Comparison of ENCODE assay signal across 8 mouse cellular contexts in the genomic region with DNA sequence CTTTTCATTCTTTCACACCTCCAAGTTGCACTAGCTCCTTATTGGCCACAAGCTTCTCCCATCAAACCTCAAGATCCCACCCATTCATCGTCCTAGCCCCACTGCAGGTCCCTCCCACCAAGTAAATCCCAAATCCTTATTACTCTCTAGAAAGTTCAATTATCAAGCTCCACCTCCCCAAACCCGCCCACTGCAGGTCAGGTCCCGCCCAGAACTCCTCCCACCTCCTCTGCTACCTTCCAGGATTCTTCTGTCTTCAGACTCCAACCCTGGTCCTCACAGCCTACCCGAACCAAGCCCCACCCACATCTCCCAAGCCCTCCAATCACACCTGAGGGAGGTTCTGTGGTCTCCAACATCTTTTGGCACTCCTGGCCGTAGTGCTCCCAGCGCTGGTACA. TPM values are rescaled to one million over a fixed set of nuclear protein-coding genes. Genes with fewer than 3 reads are reported as not detected.
A peak's percentile ranks its signal among the peaks of the same experiment; 100 is the strongest.
DNase-seq lines count a peak whose midpoint lies in the region; ATAC-seq lines count a peak whose summit lies in the region.

No protein-coding gene starts in this region.

- H3K4me1 ChIP-seq in embryonic facial prominence, embryonic 12.5 days, result peaks cover 18% of the 10 kb centered on the region
- H3K4me1 ChIP-seq in kidney, embryonic 16.5 days (ENCODE audit: insufficient read depth, low read length), result peaks cover 26% of the 10 kb centered on the region
- peaks cover 35% of the 10 kb centered on the region for H3K4me1 ChIP-seq in midbrain, embryonic 12.5 days

- no peaks in the 10 kb centered on the region for H3K9me3 ChIP-seq in embryonic facial prominence, embryonic 12.5 days
- H3K9me3 ChIP-seq in kidney, embryonic 16.5 days (ENCODE audit: low read length), result peaks cover 4% of the 10 kb centered on the region; the same call in 1 of the 2 replicates
- no peaks in the 10 kb centered on the region for H3K9me3 ChIP-seq in midbrain, embryonic 12.5 days

- H3K27ac ChIP-seq in embryonic facial prominence, embryonic 12.5 days, result no peak overlapping the region
- no peak overlapping the region for H3K27ac ChIP-seq in kidney, embryonic 16.5 days (ENCODE audit: low read length)
- no peak overlapping the region for H3K27ac ChIP-seq in midbrain, embryonic 12.5 days (replicated peaks)

- peak overlapping the region; percentile 36 for H3K4me2 ChIP-seq in embryonic facial prominence, embryonic 12.5 days (replicated peaks)
- H3K4me2 ChIP-seq in kidney, embryonic 16.5 days (replicated peaks; ENCODE audit: low read depth, low read length), result peak overlapping the region; percentile 28
- 0 out of 2 replicates have a peak overlapping the region, but pooled peaks have one; percentile 19 for H3K4me2 ChIP-seq in midbrain, embryonic 12.5 days (replicated peaks)

- H3K4me3 ChIP-seq in embryonic facial prominence, embryonic 12.5 days, result no peak overlapping the region
- H3K4me3 ChIP-seq in kidney, embryonic 16.5 days (ENCODE audit: low read length), result peak overlapping the region; percentile 8; the same call in 1 of the 2 replicates
- H3K4me3 ChIP-seq in midbrain, embryonic 12.5 days, result no peak overlapping the region

- peaks cover 40% of the 10 kb centered on the region for H3K27me3 ChIP-seq in embryonic facial prominence, embryonic 12.5 days
- peaks cover 10% of the 10 kb centered on the region; the same call in 1 of the 2 replicates for H3K27me3 ChIP-seq in kidney, embryonic 16.5 days (ENCODE audit: insufficient read depth, low read length)
- peaks cover 74% of the 10 kb centered on the region for H3K27me3 ChIP-seq in midbrain, embryonic 12.5 days

- intact Hi-C loops in left cerebral cortex, postnatal 4 days (cut with DNase I), result no loop called here

- 2% methylated on average over 6 of the region's 6 CpGs for WGBS in embryonic facial prominence, embryonic 12.5 days
- 0% methylated on average over 6 of the region's 6 CpGs for WGBS in kidney, embryonic 16.5 days
- WGBS in midbrain, embryonic 12.5 days, result 1% methylated on average over 6 of the region's 6 CpGs

- H3K9ac ChIP-seq in embryonic facial prominence, embryonic 12.5 days, result no peak overlapping the region
- no peak overlapping the region for H3K9ac ChIP-seq in kidney, embryonic 16.5 days (replicated peaks; ENCODE audit: low read length)
- H3K9ac ChIP-seq in midbrain, embryonic 12.5 days (replicated peaks), result no peak overlapping the region

- ATAC-seq in CD4-positive, CD25-positive, alpha-beta regulatory T cell, adult 4 months, result no peak
- peak; percentile 44; the same call in 1 of the 2 replicates for ATAC-seq in embryonic facial prominence, embryonic 12.5 days (ENCODE audit: insufficient number of reproducible peaks, insufficient read depth, low FRiP score, low TSS enrichment)
- ATAC-seq in kidney, embryonic 16.5 days (ENCODE audit: low FRiP score, low TSS enrichment), result peak; percentile 79
- ATAC-seq in midbrain, embryonic 12.5 days (ENCODE audit: low FRiP score, low read depth), result no peak

- peak; percentile 36 for DNase-seq in CD4-positive, CD25-positive, alpha-beta regulatory T cell, adult 2 months (ENCODE audit: low read depth, low spot score)
- DNase-seq in retina, embryonic 14.5 days (ENCODE audit: low spot score), result no peak
- DNase-seq in left cerebral cortex, postnatal 4 days, result no peak
- no peak for DNase-seq in frontal cortex, postnatal 14 days (ENCODE audit: low spot score in 2 of 2)

- H3K36me3 ChIP-seq in embryonic facial prominence, embryonic 12.5 days, result no peaks in the 10 kb centered on the region
- H3K36me3 ChIP-seq in kidney, embryonic 16.5 days (ENCODE audit: insufficient read depth, low read length), result no peaks in the 10 kb centered on the region
- H3K36me3 ChIP-seq in midbrain, embryonic 12.5 days, result no peaks in the 10 kb centered on the region

RNA-seq across cellular contexts. Expression of a gene that starts 1.7 kb away (rescaled TPM):
- not detected for polyA plus RNA-seq in CD4-positive, CD25-positive, alpha-beta regulatory T cell, adult 4 months (2017; shearing (Covaris generic))
- polyA plus RNA-seq in embryonic facial prominence, embryonic 12.5 days (2016; fragmentation: Nextera tagmentation; extraction: Ambion mirVana), result 0.54 and 0.84 TPM in 2 replicates
- polyA plus RNA-seq in kidney, embryonic 16.5 days (2015; fragmentation: Nextera tagmentation; extraction: Ambion mirVana), result 0.37 and 0.60 TPM in 2 replicates
- polyA plus RNA-seq in midbrain, embryonic 12.5 days (2016; fragmentation: Nextera tagmentation; extraction: Ambion mirVana), result 2.1 and 3.4 TPM in 2 replicates
- total RNA-seq in left cerebral cortex, postnatal 4 days (2021), result 10 to 100 TPM; 22.7 to 25.8 TPM

RNA-seq across cellular contexts. Expression of a gene that starts 12.0 kb away (rescaled TPM):
- 10 to 100 TPM in 1 of 2 experiments, 1 to 10 TPM in 1; 10.0 to 30.1 TPM for polyA plus RNA-seq in CD4-positive, CD25-positive, alpha-beta regulatory T cell, adult 4 months (2017; shearing (Covaris generic))
- 4.5 and 4.9 TPM in 2 replicates for polyA plus RNA-seq in embryonic facial prominence, embryonic 12.5 days (2016; fragmentation: Nextera tagmentation; extraction: Ambion mirVana)
- polyA plus RNA-seq in kidney, embryonic 16.5 days (2015; fragmentation: Nextera tagmentation; extraction: Ambion mirVana), result 12.0 and 14.5 TPM in 2 replicates
- polyA plus RNA-seq in midbrain, embryonic 12.5 days (2016; fragmentation: Nextera tagmentation; extraction: Ambion mirVana), result 5.4 and 6.0 TPM in 2 replicates
- total RNA-seq in left cerebral cortex, postnatal 4 days (2021), result 100 to 1,000 TPM; 102 to 106 TPM

RNA-seq across cellular contexts. Expression of a gene that starts 14.7 kb away (rescaled TPM):
- polyA plus RNA-seq in CD4-positive, CD25-positive, alpha-beta regulatory T cell, adult 4 months (2017; shearing (Covaris generic)), result 10 to 100 TPM; 63.0 to 77.3 TPM
- 149 and 166 TPM in 2 replicates for polyA plus RNA-seq in embryonic facial prominence, embryonic 12.5 days (2016; fragmentation: Nextera tagmentation; extraction: Ambion mirVana)
- polyA plus RNA-seq in kidney, embryonic 16.5 days (2015; fragmentation: Nextera tagmentation; extraction: Ambion mirVana), result 137 and 141 TPM in 2 replicates
- 136 and 139 TPM in 2 replicates for polyA plus RNA-seq in midbrain, embryonic 12.5 days (2016; fragmentation: Nextera tagmentation; extraction: Ambion mirVana)
- 100 to 1,000 TPM; 126 to 130 TPM for total RNA-seq in left cerebral cortex, postnatal 4 days (2021)

RNA-seq across cellular contexts. Expression of a gene that starts 15.1 kb away (rescaled TPM):
- 10 to 100 TPM in 1 of 2 experiments, 1 to 10 TPM in 1; 9.1 to 17.8 TPM for polyA plus RNA-seq in CD4-positive, CD25-positive, alpha-beta regulatory T cell, adult 4 months (2017; shearing (Covaris generic))
- 16.7 and 17.4 TPM in 2 replicates for polyA plus RNA-seq in embryonic facial prominence, embryonic 12.5 days (2016; fragmentation: Nextera tagmentation; extraction: Ambion mirVana)
- polyA plus RNA-seq in kidney, embryonic 16.5 days (2015; fragmentation: Nextera tagmentation; extraction: Ambion mirVana), result 15.1 and 16.1 TPM in 2 replicates
- 21.0 and 22.0 TPM in 2 replicates for polyA plus RNA-seq in midbrain, embryonic 12.5 days (2016; fragmentation: Nextera tagmentation; extraction: Ambion mirVana)
- total RNA-seq in left cerebral cortex, postnatal 4 days (2021), result 10 to 100 TPM; 17.6 to 19.9 TPM

RNA-seq across cellular contexts. Expression of a gene that starts 44.5 kb away (rescaled TPM):
- 10 to 100 TPM; 23.1 to 29.0 TPM for polyA plus RNA-seq in CD4-positive, CD25-positive, alpha-beta regulatory T cell, adult 4 months (2017; shearing (Covaris generic))
- 19.8 and 21.6 TPM in 2 replicates for polyA plus RNA-seq in embryonic facial prominence, embryonic 12.5 days (2016; fragmentation: Nextera tagmentation; extraction: Ambion mirVana)
- 18.4 and 20.3 TPM in 2 replicates for polyA plus RNA-seq in kidney, embryonic 16.5 days (2015; fragmentation: Nextera tagmentation; extraction: Ambion mirVana)
- polyA plus RNA-seq in midbrain, embryonic 12.5 days (2016; fragmentation: Nextera tagmentation; extraction: Ambion mirVana), result 20.6 and 21.9 TPM in 2 replicates
- total RNA-seq in left cerebral cortex, postnatal 4 days (2021), result 10 to 100 TPM; 17.7 to 18.9 TPM

Comparison
In these comparisons a context has a peak if more than half of its experiments do, and no peak if none do; other contexts are left out.
1. ATAC-seq: peak in embryonic facial prominence, embryonic 12.5 days (single experiment) and kidney, embryonic 16.5 days (single experiment); none in CD4-positive, CD25-positive, alpha-beta regulatory T cell, adult 4 months (single experiment) and midbrain, embryonic 12.5 days (single experiment).
2. Peak in every context shown above with its lines, with median percentiles within 50 percentile points of each other: H3K4me2 ChIP-seq.